Mouse (Mus musculus) kidney, adult 11 months (tissue): Measurements from ENCODE around the gene Gls2.
"Not testable (repeated sequence)": the region's sequence is repeated elsewhere in the genome, so short reads cannot be mapped to it uniquely, and the experiment has no call there.

Source experiments
- DNase-seq: peaks from one replicate; pipeline ENCODE4 v3.0.0; 2022

The Gls2 gene

GRCm38 (mm10) chr10:128194024-128194550 lies at the start of gene Gls2:
Gene Gls2, plus strand, starts transcription at chr10:128194457.
- peak; percentile 94 for DNase-seq

GRCm38 (mm10) chr10:128144961-128145360 lies 49.3 kb upstream of the Gls2 start:
- DNase-seq, result no peak

- no peak for DNase-seq
Observed at GRCm38 (mm10) chr10:128148789-128149365, 45.4 kb upstream of the Gls2 start.

- peak; percentile 89 for DNase-seq
Observed at GRCm38 (mm10) chr10:128149592-128149991, 44.7 kb upstream of the Gls2 start.

- DNase-seq, result peak; percentile 70
Observed at GRCm38 (mm10) chr10:128150941-128151340, 43.3 kb upstream of the Gls2 start.

GRCm38 (mm10) chr10:128153978-128154377 lies 40.3 kb upstream of the Gls2 start:
- no peak for DNase-seq

GRCm38 (mm10) chr10:128165726-128166125 lies 28.5 kb upstream of the Gls2 start:
- not testable (repeated sequence) for DNase-seq

GRCm38 (mm10) chr10:128167091-128167490 lies 27.2 kb upstream of the Gls2 start:
- DNase-seq, result no peak

- DNase-seq, result not testable (repeated sequence)
Observed at GRCm38 (mm10) chr10:128171348-128171747, 22.9 kb upstream of the Gls2 start.

- DNase-seq, result no peak
Observed at GRCm38 (mm10) chr10:128175302-128175701, 19.0 kb upstream of the Gls2 start.

GRCm38 (mm10) chr10:128175996-128176755 lies 18.1 kb upstream of the Gls2 start:
- DNase-seq, result peak; percentile 62

GRCm38 (mm10) chr10:128177316-128177715 lies 16.9 kb upstream of the Gls2 start:
- no peak for DNase-seq

- peak; percentile 48 for DNase-seq
Observed at GRCm38 (mm10) chr10:128179989-128180388, 14.3 kb upstream of the Gls2 start, which contains the start of gene Rbms2. Gene Rbms2, minus strand, starts transcription at chr10:128180297.

- DNase-seq, result no peak
Observed at GRCm38 (mm10) chr10:128184296-128184695, 10.0 kb upstream of the Gls2 start.

- no peak for DNase-seq
Observed at GRCm38 (mm10) chr10:128185277-128185940, 8.8 kb upstream of the Gls2 start.

GRCm38 (mm10) chr10:128185959-128186358 lies 8.3 kb upstream of the Gls2 start:
- peak; percentile 66 for DNase-seq

GRCm38 (mm10) chr10:128187181-128187605 lies 7.1 kb upstream of the Gls2 start:
- DNase-seq, result no peak

GRCm38 (mm10) chr10:128188242-128188877 lies 5.9 kb upstream of the Gls2 start:
- peak; percentile 52 for DNase-seq

GRCm38 (mm10) chr10:128191472-128191871 lies 2.8 kb upstream of the Gls2 start:
- DNase-seq, result no peak

- not testable (repeated sequence) for DNase-seq
Observed at GRCm38 (mm10) chr10:128192030-128192766, 2.1 kb upstream of the Gls2 start.

- DNase-seq, result no peak
Observed at GRCm38 (mm10) chr10:128193113-128193512, 1.1 kb upstream of the Gls2 start.
